ENCODE assay signal across 22 mouse cellular contexts in genomic region chr13:70761312-70761711, GRCm38 (mm10).
DNase-seq lines count a peak whose midpoint lies in the region.
"Had no signal": no experiment of that assay in that cellular context is flagged by ENCODE, and none has a peak within 500 bp of the region (broad histone marks: within the 10 kb centered on the region; RNA-seq: fewer than 3 reads in every experiment).

No protein-coding gene starts in this region.

- H3K36me3 ChIP-seq in forebrain, embryonic 10.5 days (replicated peaks): no peaks in the 10 kb centered on the region
- H3K36me3 ChIP-seq: G1E had no signal

- WGBS in forebrain, embryonic 10.5 days: 81% methylated on average over 2 of the region's 2 CpGs

- H3K27me3 ChIP-seq in forebrain, embryonic 10.5 days (ENCODE audit: poor library complexity, severe bottlenecking): no peaks in the 10 kb centered on the region
- H3K27me3 ChIP-seq: CH12.LX, Patski had no signal

- H3K4me3 ChIP-seq in forebrain, embryonic 10.5 days: no peak overlapping the region

- intact Hi-C loops in heart, postnatal 36 days (cut with DNase I): no loop called here

- DNase-seq in heart, adult 11 months: peak; percentile 25
- DNase-seq in heart, postnatal 36 days: no peak
- DNase-seq in 3T3-L1 (ENCODE audit: low read depth, low spot score): peak; percentile 86
- DNase-seq in Muller cell, postnatal 12 days (ENCODE audit: inconsistent ontology term): peak; percentile 26
- DNase-seq in fibroblast of lung, adult 2 months (ENCODE audit: low read depth): peak; percentile 80
- no peak for DNase-seq in urinary bladder, postnatal 10 days (ENCODE audit: low spot score)
- no peak for DNase-seq in forebrain, embryonic 10.5 days (ENCODE audit: extremely low spot score, low spot score)
- no peak for DNase-seq in cerebellum, postnatal 36 days
- DNase-seq: adrenal gland, adult 2 months; adrenal gland, adult 8-10 months; adrenal gland, postnatal 10 days; adrenal gland, postnatal 14 days; adrenal gland, postnatal 25 days; adrenal gland, postnatal 36 days; B cell, adult 2 months; cerebellum, adult 11 months; cerebellum, adult 11-12 months; cerebellum, adult 18-20 months; cerebellum, adult 2 months had no signal

- no peaks in the 10 kb centered on the region for H3K9me3 ChIP-seq in forebrain, embryonic 10.5 days

- no peak overlapping the region for H3K27ac ChIP-seq in forebrain, embryonic 10.5 days

- no peaks in the 10 kb centered on the region for H3K4me1 ChIP-seq in forebrain, embryonic 10.5 days

Comparison
In these comparisons a context has a peak if more than half of its experiments do, and no peak if none do; other contexts are left out.
1. DNase-seq: peak in heart, adult 11 months (single experiment), 3T3-L1 (single experiment), Muller cell, postnatal 12 days (single experiment) and fibroblast of lung, adult 2 months (single experiment); none in heart, postnatal 36 days (0 of 2), urinary bladder, postnatal 10 days (single experiment), forebrain, embryonic 10.5 days (single experiment) and cerebellum, postnatal 36 days (0 of 2).